Mouse (Mus musculus) lung, adult 2 months (tissue): ENCODE results near the gene Hspb8.

ENCODE experiments used
- CTCF ChIP-seq: fragments of 200-500 bp; IDR thresholded peaks from 2 replicates; pipeline ENCODE4 v1.5.1; 2011; ENCODE audit warnings: mild to moderate bottlenecking, low read length, control low read depth; ENCODE audit not compliant: insufficient read depth
- POLR2A ChIP-seq: fragments of 200-500 bp; IDR thresholded peaks from 2 replicates; pipeline ENCODE4 v1.6.1; 2011; ENCODE audit warnings: low read depth, mild to moderate bottlenecking, control low read depth, low read length, borderline replicate concordance; ENCODE audit errors: extremely low read depth

DNA sequence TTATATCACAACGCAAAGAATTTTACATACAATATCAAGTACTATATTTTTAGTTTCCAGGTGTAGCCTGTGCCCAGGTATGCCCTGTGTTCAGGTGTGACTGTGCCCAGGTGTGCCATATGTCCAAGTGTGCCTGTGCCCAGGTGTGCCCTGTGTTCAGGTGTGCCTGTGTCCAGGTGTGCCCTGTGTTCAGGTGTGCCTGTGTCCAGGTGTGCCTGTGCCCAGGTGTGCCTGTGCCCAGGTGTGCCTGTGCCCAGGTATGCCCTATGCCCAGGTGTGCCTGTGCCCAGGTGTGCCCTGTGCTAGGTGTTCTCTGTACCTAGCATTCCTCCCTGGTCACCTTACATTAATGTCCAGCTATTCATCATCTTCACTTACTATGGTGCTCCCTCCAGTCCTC lies 16.7 kb downstream of the Hspb8 start:
- TF ChIP-seq CTCF (no peak), POLR2A (no peak)
